Mouse (Mus musculus) myocyte (in vitro differentiated cells): ENCODE measurements around the gene Psg25. TPM values are rescaled to one million over a fixed set of nuclear protein-coding genes. Genes with fewer than 3 reads are reported as not detected.

Experiments
- H3K27me3 ChIP-seq: one replicate; pipeline ENCODE4 v1.6.1; 2011; ENCODE audit not compliant: control insufficient read depth, insufficient read depth, insufficient read length
- H3K36me3 ChIP-seq: one replicate; pipeline ENCODE4 v1.6.1; 2011; ENCODE audit not compliant: control insufficient read depth, insufficient read depth
- H3K4me2 ChIP-seq: one replicate; pipeline ENCODE4 v1.6.1; 2011; ENCODE audit warnings: low read depth, control low read depth
- H3K4me3 ChIP-seq: one replicate; pipeline ENCODE4 v1.5.1; 2011; ENCODE audit warnings: mild to moderate bottlenecking, control low read depth, moderate library complexity
- H3K79me2 ChIP-seq: one replicate; pipeline ENCODE4 v1.6.1; 2011; ENCODE audit not compliant: control insufficient read depth, insufficient read depth
- H3ac ChIP-seq: one replicate; pipeline ENCODE4 v1.6.1; 2011; ENCODE audit not compliant: control insufficient read depth, insufficient read length
- CEBPB ChIP-seq: IDR thresholded peaks from 2 replicates; pipeline ENCODE4 v1.6.1; 2011; ENCODE audit warnings: mild to moderate bottlenecking, moderate library complexity; ENCODE audit not compliant: poor library complexity, insufficient read depth, severe bottlenecking
- E2F4 ChIP-seq: IDR thresholded peaks from one replicate; pipeline ENCODE4 v1.6.1; 2011; ENCODE audit warnings: mild to moderate bottlenecking, control low read depth, moderate library complexity; ENCODE audit not compliant: insufficient read depth
- MAX ChIP-seq: IDR thresholded peaks from one replicate; pipeline ENCODE4 v1.6.1; 2011; ENCODE audit warnings: low read depth, mild to moderate bottlenecking, control low read depth
- MYOD1 ChIP-seq, 3 experiments: IDR thresholded peaks; one replicate each; pipeline ENCODE4 v1.6.1; 2011; ENCODE audit warnings: control low read depth in 2 of 3, low read depth in 2 of 3, mild to moderate bottlenecking in 2 of 3, moderate library complexity in 1 of 3; ENCODE audit not compliant: insufficient read length in 2 of 3, control insufficient read depth in 1 of 3
- MYOG ChIP-seq, 3 experiments: IDR thresholded peaks; one replicate each; pipeline ENCODE4 v1.6.1; 2011; ENCODE audit warnings: control low read depth in 2 of 3, low read depth in 2 of 3, mild to moderate bottlenecking in 2 of 3; ENCODE audit not compliant: insufficient read length in 2 of 3, control insufficient read depth in 1 of 3, insufficient read depth in 1 of 3
- POLR2A ChIP-seq: IDR thresholded peaks from one replicate; pipeline ENCODE4 v1.6.1; 2011; ENCODE audit warnings: low read depth, mild to moderate bottlenecking, control low read depth, moderate library complexity; ENCODE audit not compliant: insufficient read length
- POLR2AphosphoS2 ChIP-seq: IDR thresholded peaks from one replicate; pipeline ENCODE4 v1.6.1; 2011; ENCODE audit warnings: low read depth, control low read depth; ENCODE audit not compliant: insufficient read length
- REST ChIP-seq: IDR thresholded peaks from one replicate; pipeline ENCODE4 v1.6.1; 2011; ENCODE audit warnings: mild to moderate bottlenecking, control low read depth, moderate library complexity; ENCODE audit not compliant: insufficient read depth, insufficient read length
- SRF ChIP-seq: IDR thresholded peaks from one replicate; pipeline ENCODE4 v1.6.1; 2011; ENCODE audit warnings: low read depth; ENCODE audit not compliant: control insufficient read depth, insufficient read length
- TCF12 ChIP-seq: IDR thresholded peaks from one replicate; pipeline ENCODE4 v1.6.1; 2011; ENCODE audit warnings: mild to moderate bottlenecking, control low read depth; ENCODE audit not compliant: poor library complexity, insufficient read depth, severe bottlenecking
- TCF3 ChIP-seq: IDR thresholded peaks from one replicate; pipeline ENCODE4 v1.6.1; 2011; ENCODE audit warnings: low read depth, control low read depth; ENCODE audit not compliant: insufficient read length
- USF1 ChIP-seq: IDR thresholded peaks from one replicate; pipeline ENCODE4 v1.6.1; 2011; ENCODE audit warnings: low read depth, mild to moderate bottlenecking, control low read depth, moderate library complexity
- polyA plus RNA-seq: library from polyadenylated mRNA; unstranded; fragments of >200 nt; fragmentation: generic; extraction: Trizol; gene quantifications from one replicate; pipeline ENCODE4 v1.2.1, GENCODE M21; 2012; ENCODE audit warnings: missing spikeins

The Psg25 gene
- polyA plus RNA-seq, 1 experiment = not detected

DNA sequence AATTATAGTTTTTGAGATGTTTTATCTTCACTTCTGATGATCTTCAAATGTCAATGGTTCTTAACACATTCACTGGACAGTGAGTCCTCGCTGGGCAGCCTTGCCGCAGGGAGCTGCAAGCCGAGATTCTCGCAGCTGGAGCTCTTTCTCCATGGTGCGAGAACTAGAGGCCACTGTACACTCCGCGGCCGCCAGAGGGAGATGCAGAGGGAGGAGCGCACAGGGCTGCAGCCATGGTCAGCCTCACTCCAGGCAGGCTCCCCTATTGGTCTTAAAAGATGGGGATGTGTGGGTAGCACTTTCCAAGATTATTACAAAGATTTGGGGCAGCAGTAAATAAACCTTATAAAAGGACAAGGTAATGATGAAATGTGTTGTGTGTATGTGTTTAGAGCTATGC lies 20.6 kb downstream of the Psg25 start:
- TF ChIP-seq POLR2A (no peak), MYOD1 (IDR thresholded peaks at IDR 0.05; ENCODE audit: control insufficient read depth in 1 of 3, insufficient read length in 2 of 3, low read depth in 2 of 3) (no peak), REST (no peak), MAX (no peak), E2F4 (no peak), SRF (no peak), MYOG (IDR thresholded peaks at IDR 0.05; ENCODE audit: control insufficient read depth in 1 of 3, insufficient read depth in 1 of 3, insufficient read length in 2 of 3, low read depth in 2 of 3) (no peak), POLR2AphosphoS2 (no peak), CEBPB (no peak), TCF12 (no peak), TCF3 (no peak), USF1 (no peak)
- H3K79me2 ChIP-seq = no peaks in the 10 kb centered on the region
- no peaks in the 10 kb centered on the region for H3K36me3 ChIP-seq
- no peak overlapping the region for H3K4me3 ChIP-seq
- H3K27me3 ChIP-seq = no peaks in the 10 kb centered on the region
- no peak overlapping the region for H3K4me2 ChIP-seq
- H3ac ChIP-seq = no peak overlapping the region

DNA sequence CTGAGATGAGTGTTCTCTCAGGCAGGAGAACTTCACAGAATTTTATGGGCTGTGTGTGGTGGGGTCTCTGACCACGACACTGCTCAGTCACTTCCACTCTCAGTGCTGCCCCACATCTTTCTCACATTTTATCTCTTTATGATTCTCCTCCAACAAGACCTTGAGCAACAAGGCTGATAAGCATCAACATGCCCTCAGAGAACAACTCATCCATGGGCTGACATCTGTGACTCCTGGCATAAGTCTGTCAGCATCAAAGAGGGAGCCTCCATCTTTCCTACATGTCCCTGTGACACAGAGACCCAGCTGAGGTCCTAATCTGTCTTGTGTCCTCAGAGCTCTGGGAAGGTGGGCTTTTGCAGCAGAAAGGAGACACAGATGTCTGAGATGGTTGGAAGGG lies 48.0 kb downstream of the Psg25 start, which contains the start of gene Psg26:
Gene Psg26 (minus strand): TSS at position 101 of the 400 bp plus-strand sequence.
- no peak for TF ChIP-seq REST
- TF ChIP-seq E2F4 = no peak
- TF ChIP-seq MYOD1 (IDR thresholded peaks at IDR 0.05; ENCODE audit: control insufficient read depth in 1 of 3, insufficient read length in 2 of 3, low read depth in 2 of 3) = no peak
- TF ChIP-seq TCF12 = no peak
- no peak for TF ChIP-seq CEBPB
- no peak for TF ChIP-seq MYOG (IDR thresholded peaks at IDR 0.05; ENCODE audit: control insufficient read depth in 1 of 3, insufficient read depth in 1 of 3, insufficient read length in 2 of 3, low read depth in 2 of 3)
- no peak for TF ChIP-seq POLR2A
- TF ChIP-seq POLR2AphosphoS2 = no peak
- no peak for TF ChIP-seq USF1
- no peak for TF ChIP-seq MAX
- TF ChIP-seq TCF3 = no peak
- TF ChIP-seq SRF = no peak
- Histone ChIP-seq H3K27me3 (no peaks in the 10 kb centered on the region), H3ac (no peak within 1 kb of the TSS), H3K36me3 (no peaks in the 10 kb centered on the region), H3K4me2 (no peak within 1 kb of the TSS), H3K79me2 (no peaks in the 10 kb centered on the region), H3K4me3 (no peak within 1 kb of the TSS)

Other genes with a start within 250 kb of the Psg25 start
- gene Psg18, start 177.3 kb downstream of the Psg25 start, polyA plus RNA-seq = not detected
- 0.66 TPM for gene Psg28, start 100.2 kb downstream of the Psg25 start, polyA plus RNA-seq
- 0.16 TPM for gene Psg26, start 48.1 kb downstream of the Psg25 start, polyA plus RNA-seq
- not detected for gene Psg27, start 35.0 kb upstream of the Psg25 start, polyA plus RNA-seq
- gene Psg23, start 84.2 kb upstream of the Psg25 start, polyA plus RNA-seq = not detected
- not detected for gene Psg21, start 124.5 kb upstream of the Psg25 start, polyA plus RNA-seq
- not detected for gene Psg20, start 153.9 kb upstream of the Psg25 start, polyA plus RNA-seq
- gene Psg22, start 185.8 kb upstream of the Psg25 start, polyA plus RNA-seq = not detected